Mouse (Mus musculus): ENCODE data around the gene Shisa3. TPM values are rescaled to one million over a fixed set of nuclear protein-coding genes. Genes with fewer than 3 reads are reported as not detected.

Gene Shisa3
- total RNA-seq (2021), result 1 to 10 TPM; 1.1 to 1.2 TPM
- long read RNA-seq, experiment 1, transcript Shisa3-201 (2 exons, 3,760 nt), result major isoform, 5 of 8 reads
- long read RNA-seq, experiment 1, partial matches to known transcripts, result 0 of 8 reads
- long read RNA-seq, experiment 1, other reads (novel, unspliced or antisense), result 3 of 8 reads
- long read RNA-seq, experiment 2, partial matches to known transcripts, result 0 of 10 reads
- long read RNA-seq, experiment 2, other reads (novel, unspliced or antisense), result 6 of 10 reads

DNA sequence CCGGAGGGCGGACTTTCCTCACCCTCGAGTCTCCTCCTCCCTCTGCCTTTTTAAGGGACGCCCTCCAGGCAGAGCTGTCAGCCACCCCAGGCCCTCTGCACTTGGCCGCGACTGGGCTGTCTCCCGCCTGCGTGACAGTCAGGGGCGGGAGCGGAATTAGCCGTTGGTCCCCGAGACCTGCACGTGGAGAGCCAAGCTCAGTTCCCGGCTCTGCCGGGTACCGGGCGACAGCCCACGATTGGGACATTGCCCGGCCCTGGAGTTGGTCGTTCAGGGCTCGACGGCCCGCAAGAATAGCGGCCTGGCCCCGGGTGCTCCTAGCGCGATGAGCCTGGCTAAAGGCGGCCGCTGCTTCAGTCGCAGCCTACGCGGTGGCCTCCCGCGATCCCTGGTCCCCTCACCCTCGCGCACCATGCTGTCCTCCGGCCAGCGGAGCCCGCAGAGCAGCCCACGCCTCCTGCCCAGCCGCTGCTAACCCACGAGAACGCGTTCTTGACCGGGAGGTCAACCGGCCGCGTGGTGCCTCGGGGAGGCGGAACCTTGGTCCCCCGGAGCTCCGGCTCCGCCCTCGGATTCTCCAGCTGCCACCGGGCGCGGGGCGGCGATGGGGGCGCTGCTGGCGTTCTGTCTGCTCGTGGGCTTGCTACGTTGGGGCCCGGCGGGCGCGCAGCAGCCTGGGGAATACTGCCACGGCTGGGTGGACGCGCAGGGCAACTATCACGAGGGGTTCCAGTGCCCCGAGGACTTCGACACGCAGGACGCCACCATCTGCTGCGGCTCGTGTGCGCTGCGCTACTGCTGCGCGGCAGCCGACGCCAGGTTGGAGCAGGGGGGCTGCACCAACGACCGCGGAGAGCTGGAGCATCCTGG, at the start of gene Shisa3:
Gene Shisa3 (plus strand): TSS at position 79 of the 870 bp plus-strand sequence.
- DNase-seq (ENCODE audit: low spot score in 2 of 2), result no peak

DNA sequence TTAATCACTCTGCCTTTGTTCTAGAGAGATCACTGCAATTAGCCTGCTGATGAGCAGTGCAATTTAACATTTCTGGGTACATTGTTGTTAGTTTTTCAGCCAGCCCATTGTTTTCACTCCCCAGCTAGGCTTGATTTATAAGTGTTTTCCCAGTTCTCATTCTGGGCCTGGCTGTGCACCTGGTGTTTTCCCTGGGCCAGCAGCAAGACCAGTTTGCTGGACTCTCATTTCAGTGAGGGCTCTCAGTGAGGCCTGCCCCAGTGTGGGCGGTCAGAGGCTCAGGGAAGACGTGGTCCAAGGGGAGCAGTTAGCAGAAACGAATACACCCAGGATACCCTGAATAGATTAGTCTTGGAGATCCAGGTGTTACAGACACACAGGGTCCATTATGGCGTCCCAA, 49.0 kb upstream of the Shisa3 start:
- no peak for DNase-seq (ENCODE audit: low spot score in 2 of 2)

- DNase-seq (ENCODE audit: low spot score in 2 of 2), result no peak
Observed at GRCm38 (mm10) chr5:67559063-67559462, 48.6 kb upstream of the Shisa3 start.

GRCm38 (mm10) chr5:67572552-67573155, 35.0 kb upstream of the Shisa3 start:
- no peak for DNase-seq (ENCODE audit: low spot score in 2 of 2)

DNA sequence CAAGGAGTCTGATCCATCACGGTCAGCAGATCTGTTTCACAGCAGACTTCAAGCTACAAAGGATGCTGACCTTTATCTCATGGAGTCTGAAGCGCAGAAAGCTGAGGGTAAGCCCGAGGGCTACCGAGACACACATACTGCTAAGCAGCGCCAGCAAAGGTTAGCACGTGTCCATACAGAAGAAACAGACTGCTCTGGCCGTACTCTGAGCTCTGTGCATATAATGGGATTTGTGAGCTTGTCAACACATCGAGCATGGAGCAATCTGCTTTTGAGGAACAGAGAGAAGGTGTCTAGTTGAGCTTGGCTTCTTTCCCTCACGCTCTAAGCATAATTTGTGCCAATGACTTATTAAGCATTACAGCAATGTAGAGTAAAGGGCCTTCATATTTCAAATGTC, 33.6 kb upstream of the Shisa3 start:
- DNase-seq (ENCODE audit: low spot score in 2 of 2), result no peak

- DNase-seq (ENCODE audit: low spot score in 2 of 2), result no peak
Observed at GRCm38 (mm10) chr5:67575705-67576104, 32.0 kb upstream of the Shisa3 start.

GRCm38 (mm10) chr5:67579725-67580633, 27.7 kb upstream of the Shisa3 start:
- peak in 1 of 2 experiments; percentile 9 for DNase-seq (ENCODE audit: low spot score in 2 of 2)

GRCm38 (mm10) chr5:67595070-67595469, 12.6 kb upstream of the Shisa3 start:
- DNase-seq (ENCODE audit: low spot score in 2 of 2), result no peak

GRCm38 (mm10) chr5:67595629-67596028, 12.1 kb upstream of the Shisa3 start:
- no peak for DNase-seq (ENCODE audit: low spot score in 2 of 2)

DNA sequence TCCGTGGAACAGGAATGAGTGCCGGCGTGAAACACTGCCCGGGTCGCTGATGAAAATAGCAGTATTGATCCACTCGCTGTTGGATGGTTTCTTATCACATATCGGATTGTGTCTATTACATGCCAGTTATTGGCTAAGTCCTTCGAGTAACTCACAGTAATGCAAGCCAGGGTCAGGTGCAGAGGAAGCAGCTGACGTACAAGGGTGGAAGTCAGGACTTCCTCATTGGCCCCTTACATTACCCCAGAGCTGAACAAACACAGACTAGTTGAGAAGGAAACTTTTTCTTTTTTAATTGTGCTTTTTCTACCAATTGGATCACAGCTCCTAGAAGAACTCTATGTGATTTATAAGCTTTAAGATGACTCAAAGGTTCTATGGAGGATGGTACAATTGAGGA, 7.7 kb upstream of the Shisa3 start:
- DNase-seq (ENCODE audit: low spot score in 2 of 2), result no peak

GRCm38 (mm10) chr5:67605951-67606350, 1.7 kb upstream of the Shisa3 start:
- DNase-seq (ENCODE audit: low spot score in 2 of 2), result no peak

GRCm38 (mm10) chr5:67606916-67607803, 522 bp upstream of the Shisa3 start:
- no peak for DNase-seq (ENCODE audit: low spot score in 2 of 2)

DNA sequence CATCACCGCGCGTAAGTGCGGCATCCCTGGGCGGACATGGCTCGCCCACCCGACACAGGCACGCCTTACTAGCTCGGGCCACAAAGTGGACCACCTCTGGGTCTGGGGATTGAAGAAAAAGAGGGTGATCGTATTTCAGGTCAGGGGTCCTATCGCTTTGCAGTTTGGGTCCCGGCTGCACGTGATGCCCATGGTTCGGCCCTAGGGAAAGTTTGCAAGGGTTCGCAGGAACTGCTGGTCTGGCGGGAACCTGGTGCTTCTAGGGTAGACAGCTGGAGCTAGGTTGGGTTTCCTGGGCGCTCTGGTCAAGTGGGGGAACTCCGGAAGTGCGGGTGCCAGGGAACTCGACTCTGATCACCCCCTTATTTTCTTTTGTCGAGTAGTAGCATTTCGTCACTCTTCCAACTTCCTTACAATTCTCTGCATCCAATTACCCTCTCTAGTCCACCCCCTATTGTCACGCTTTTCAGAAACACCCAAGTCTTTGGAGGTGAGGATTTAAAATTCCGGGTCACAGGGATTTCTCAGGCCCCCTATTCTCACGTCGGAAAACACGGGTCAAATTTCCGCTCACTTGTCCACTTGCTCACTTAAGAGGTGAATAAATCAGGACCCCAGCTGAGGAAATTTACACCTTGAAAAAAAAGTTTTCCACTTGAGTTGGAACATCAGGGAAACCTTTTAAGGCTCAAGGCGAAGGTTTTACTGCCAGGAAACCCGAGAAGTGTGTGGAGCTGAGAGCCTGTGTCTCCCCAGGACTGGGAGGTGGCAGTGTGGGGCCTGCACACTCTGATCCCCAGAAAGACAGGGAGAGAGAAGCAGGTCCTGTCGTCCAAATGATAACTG, 1.2 kb downstream of the Shisa3 start:
- no peak for DNase-seq (ENCODE audit: low spot score in 2 of 2)

- no peak for DNase-seq (ENCODE audit: low spot score in 2 of 2)
Observed at GRCm38 (mm10) chr5:67609520-67609837, 1.8 kb downstream of the Shisa3 start.

GRCm38 (mm10) chr5:67621230-67621629, 13.5 kb downstream of the Shisa3 start:
- no peak for DNase-seq (ENCODE audit: low spot score in 2 of 2)

DNA sequence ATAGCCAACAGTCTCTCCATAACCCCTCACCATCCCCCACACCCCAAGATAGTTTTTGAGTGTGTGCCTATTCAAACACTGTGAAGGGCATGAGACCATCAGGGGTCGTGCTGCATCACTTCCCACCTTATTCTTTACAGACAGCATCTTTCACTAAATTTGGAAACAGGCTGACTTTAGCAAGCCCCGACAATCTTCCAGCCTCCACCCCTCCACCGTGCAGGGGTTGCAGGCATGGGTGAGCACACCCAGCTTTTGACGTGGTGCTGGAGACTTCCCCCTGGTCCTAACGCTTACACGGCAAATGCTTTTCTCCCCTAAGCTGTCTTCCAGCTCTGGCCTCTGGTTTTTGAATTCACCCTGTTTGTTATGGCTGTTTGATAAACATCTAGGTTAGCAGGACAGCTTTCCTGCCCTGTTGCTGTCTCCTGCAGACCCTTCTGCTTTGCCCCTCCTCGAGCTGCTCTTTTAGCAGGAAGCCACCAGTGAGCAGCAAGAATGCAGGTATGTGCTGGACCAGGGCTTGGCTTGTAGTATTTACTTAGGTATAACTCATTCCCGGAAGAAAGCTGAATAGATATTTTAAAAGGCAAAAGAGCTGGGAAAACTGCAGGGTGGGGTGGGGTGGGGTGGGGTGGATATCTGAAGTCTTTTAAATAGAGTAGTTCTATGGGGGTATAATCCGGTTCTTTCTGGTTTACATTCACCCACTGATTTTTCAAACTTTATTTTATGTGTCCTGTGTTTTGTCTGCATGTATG, 20.7 kb downstream of the Shisa3 start:
- no peak for DNase-seq (ENCODE audit: low spot score in 2 of 2)

DNA sequence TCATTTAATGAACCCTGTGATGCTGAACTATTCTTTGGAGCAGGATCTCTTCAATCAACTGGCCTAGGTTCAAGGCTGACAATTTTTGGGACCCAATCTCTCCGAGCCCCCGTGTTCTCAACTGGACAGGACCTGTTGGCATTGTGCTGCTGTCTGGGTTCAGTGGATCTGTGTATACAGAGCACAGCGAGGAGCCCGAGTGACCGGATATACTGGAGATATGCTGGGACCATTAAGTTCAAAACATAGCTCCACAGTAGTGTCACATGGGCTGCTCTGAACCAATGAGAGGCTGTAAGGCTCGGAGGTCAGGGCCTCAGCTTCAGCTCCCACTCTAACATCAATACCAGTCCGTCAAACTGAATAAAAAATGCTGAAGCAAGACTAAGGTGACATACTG, 21.8 kb downstream of the Shisa3 start:
- DNase-seq (ENCODE audit: low spot score in 2 of 2), result no peak

DNA sequence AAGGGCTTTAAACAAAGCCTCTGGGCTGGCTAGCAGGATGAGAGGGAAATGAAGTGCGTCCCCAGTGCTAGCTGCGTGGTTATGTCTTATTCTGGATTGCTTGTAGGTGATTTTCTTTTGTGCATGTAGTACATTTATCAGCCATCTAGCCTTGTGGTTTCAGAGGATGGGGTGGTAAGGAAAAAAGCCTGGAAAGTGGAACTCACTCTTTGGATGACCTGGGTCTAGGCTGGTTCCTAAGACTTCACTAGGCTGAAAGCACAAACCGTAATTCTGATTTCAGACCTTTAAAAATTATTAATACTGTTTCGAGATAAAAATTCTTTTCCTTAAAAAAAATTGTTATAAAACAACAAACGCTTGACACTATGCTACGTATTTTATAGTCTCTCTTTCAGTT, 22.2 kb downstream of the Shisa3 start:
- DNase-seq (ENCODE audit: low spot score in 2 of 2), result no peak

DNA sequence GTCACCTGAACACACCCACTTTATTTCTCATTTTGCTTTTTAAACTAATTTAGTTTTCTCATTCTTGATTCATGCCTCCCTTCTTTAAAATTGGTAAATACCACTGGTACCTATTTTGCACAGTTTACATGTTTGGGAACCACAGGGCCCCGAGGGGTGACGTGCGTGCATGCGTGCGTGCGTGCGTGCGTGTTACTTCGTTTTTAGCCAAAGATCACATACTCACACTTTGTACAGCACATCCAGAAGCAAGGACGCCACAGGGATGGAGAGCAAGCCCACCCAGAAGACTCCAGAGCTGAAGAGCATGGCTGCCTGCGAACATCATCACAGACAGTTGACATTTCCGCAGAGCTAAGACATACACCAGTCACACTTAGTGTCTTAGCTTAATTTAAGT, 23.6 kb downstream of the Shisa3 start:
- no peak for DNase-seq (ENCODE audit: low spot score in 2 of 2)

Measured in left cerebral cortex, adult 18-20 months (tissue).